Mouse (Mus musculus): ENCODE measurements at regions not wholly inside any gene's neighbourhood (a gene's known extent, or its start where the extent isn't known, plus 50 kb on each side); places are given as distances from the start of the nearest gene placed in this dataset.

DNA sequence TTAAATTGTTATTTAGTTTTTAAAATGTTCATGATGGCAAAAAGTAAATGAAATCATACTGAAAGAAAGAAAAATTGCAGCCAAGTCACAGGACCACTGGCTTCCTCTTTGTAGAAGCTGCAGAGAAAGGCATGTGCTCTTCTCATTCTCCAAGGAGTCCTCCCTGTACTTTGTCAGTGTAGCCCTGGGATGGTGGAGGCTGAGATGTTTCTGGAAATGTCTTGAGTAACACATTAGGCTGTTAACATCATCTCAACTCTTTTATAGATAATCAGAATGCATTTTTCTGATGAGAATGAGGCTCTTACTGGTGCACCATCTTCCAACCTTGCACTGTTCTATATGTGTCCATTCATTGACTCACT lies 128.3 kb upstream of the Tle1 start:
- H3K4me2 ChIP-seq (ENCODE audit: low read length), result no peak overlapping the region
- H3K4me1 ChIP-seq (replicated peaks; ENCODE audit: control insufficient read depth, insufficient read depth, low read length), result no peaks in the 10 kb centered on the region
- H3K9ac ChIP-seq (ENCODE audit: low read length), result no peak overlapping the region
- ATAC-seq (replicated peaks; ENCODE audit: low FRiP score, low TSS enrichment, low read depth), result no peak
- no peak overlapping the region for H3K27ac ChIP-seq (ENCODE audit: low read depth)
- no peaks in the 10 kb centered on the region for H3K9me3 ChIP-seq (ENCODE audit: control insufficient read depth, low read length)
- DNase-seq (ENCODE audit: low spot score), result no peak
- no peaks in the 10 kb centered on the region for H3K36me3 ChIP-seq (ENCODE audit: control insufficient read depth, insufficient read depth, low read length)
- no peak overlapping the region for H3K4me3 ChIP-seq (ENCODE audit: low read depth, low read length)
- no peaks in the 10 kb centered on the region for H3K27me3 ChIP-seq (replicated peaks; ENCODE audit: control insufficient read depth, insufficient read depth, low read length)

DNA sequence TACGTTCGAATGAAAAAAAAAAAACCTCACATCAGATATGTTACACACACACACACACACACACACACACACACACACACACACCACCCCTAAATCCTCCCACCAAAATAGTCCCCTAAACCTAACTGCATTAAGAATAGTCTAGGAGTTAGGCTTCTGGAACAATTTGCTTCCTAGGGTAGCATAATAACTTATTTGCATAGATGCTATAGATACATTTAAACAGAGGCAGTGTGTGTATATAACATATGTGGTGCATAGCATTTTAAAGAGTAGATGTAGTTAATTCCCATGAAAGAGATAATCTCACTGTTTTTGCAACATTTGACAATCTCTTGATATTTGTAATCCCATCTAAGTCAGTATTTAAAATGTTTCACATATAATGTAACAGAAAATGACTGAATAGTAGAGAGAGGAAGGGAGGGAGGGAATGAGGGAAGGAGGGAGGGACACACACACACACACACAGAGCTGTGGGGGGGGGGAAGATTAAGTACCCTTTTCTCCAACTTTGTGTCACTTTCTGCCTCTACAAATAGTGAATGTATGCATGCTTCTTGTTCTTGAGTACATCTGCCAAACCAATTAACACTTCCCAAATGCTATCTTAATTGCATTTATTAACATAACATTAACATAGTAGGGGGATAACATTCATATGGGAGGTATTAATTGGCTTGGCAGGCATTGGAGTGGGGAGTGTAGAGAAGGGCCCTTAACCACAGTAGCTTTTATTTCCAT lies 127.7 kb upstream of the Tle1 start:
- ATAC-seq (replicated peaks; ENCODE audit: low FRiP score, low TSS enrichment, low read depth) (no peak), DNase-seq (ENCODE audit: low spot score) (no peak)
- Histone ChIP-seq H3K9me3 (ENCODE audit: control insufficient read depth, low read length) (no peaks in the 10 kb centered on the region), H3K4me1 (replicated peaks; ENCODE audit: control insufficient read depth, insufficient read depth, low read length) (no peaks in the 10 kb centered on the region), H3K4me3 (ENCODE audit: low read depth, low read length) (no peak overlapping the region), H3K36me3 (ENCODE audit: control insufficient read depth, insufficient read depth, low read length) (no peaks in the 10 kb centered on the region), H3K9ac (ENCODE audit: low read length) (no peak overlapping the region), H3K27me3 (replicated peaks; ENCODE audit: control insufficient read depth, insufficient read depth, low read length) (no peaks in the 10 kb centered on the region), H3K27ac (ENCODE audit: low read depth) (no peak overlapping the region), H3K4me2 (ENCODE audit: low read length) (no peak overlapping the region)
- 94% methylated on average over 2 of the region's 2 CpGs for WGBS

DNA sequence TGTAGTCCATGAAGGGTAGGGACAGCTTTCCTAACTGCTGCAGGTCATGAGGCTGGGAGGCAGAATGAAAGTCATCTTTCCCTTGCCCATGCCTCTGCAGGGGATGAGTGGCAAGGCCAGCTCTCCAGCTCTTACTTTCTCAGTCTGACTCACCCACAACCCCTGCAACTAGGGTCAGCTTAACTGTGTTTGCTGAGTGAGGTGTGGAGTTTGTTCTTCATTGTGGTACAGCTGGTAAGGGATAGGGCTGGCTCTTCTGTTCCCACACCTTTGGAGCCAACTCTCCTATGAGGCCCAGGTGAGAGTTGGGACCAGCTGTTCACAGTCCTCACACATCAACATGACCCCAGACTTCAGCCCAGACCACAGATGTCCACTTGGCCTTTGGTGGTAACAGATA lies 124.2 kb upstream of the Tle1 start:
- Histone ChIP-seq H3K4me2 (ENCODE audit: low read length) (no peak overlapping the region), H3K4me3 (ENCODE audit: low read depth, low read length) (no peak overlapping the region), H3K27ac (ENCODE audit: low read depth) (no peak overlapping the region), H3K9me3 (ENCODE audit: control insufficient read depth, low read length) (no peaks in the 10 kb centered on the region), H3K9ac (ENCODE audit: low read length) (no peak overlapping the region), H3K36me3 (ENCODE audit: control insufficient read depth, insufficient read depth, low read length) (no peaks in the 10 kb centered on the region), H3K4me1 (replicated peaks; ENCODE audit: control insufficient read depth, insufficient read depth, low read length) (no peaks in the 10 kb centered on the region), H3K27me3 (replicated peaks; ENCODE audit: control insufficient read depth, insufficient read depth, low read length) (no peaks in the 10 kb centered on the region)
- no peak for DNase-seq (ENCODE audit: low spot score)
- ATAC-seq (replicated peaks; ENCODE audit: low FRiP score, low TSS enrichment, low read depth), result no peak

DNA sequence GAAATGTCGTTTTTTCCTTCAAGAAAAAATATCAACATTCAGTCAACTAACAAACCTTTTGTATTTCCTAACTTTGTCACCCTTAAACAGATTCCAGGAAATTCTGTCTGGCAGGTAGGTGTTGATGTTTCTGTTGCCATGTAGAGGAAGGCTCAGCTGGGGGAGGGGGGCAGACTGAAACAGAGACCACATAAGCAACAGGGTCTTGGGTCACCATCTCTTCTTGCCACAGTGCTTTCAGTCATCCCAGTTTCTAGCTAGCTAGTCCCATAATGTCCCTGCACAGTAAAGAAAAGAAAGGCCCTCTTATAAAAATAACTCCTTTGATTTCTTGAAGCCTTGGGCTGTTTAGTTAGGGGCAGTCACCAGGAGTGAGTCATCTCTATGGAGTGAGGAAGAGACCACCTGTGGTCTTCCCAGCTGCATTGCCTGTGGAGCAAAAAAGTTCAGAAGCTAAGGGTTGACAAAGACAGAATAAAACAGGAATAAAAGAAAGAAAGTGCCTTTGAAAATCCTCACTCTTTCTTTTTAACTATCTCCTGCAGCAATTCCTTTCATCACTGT lies 84.5 kb upstream of the Tle1 start:
- H3K9me3 ChIP-seq (ENCODE audit: control insufficient read depth, low read length), result no peaks in the 10 kb centered on the region
- no peak overlapping the region for H3K4me2 ChIP-seq (ENCODE audit: low read length)
- no peaks in the 10 kb centered on the region for H3K4me1 ChIP-seq (replicated peaks; ENCODE audit: control insufficient read depth, insufficient read depth, low read length)
- 49% methylated on average over 1 of the region's 1 CpGs for WGBS
- no peaks in the 10 kb centered on the region for H3K36me3 ChIP-seq (ENCODE audit: control insufficient read depth, insufficient read depth, low read length)
- no peak for DNase-seq (ENCODE audit: low spot score)
- no peak overlapping the region for H3K27ac ChIP-seq (ENCODE audit: low read depth)
- no peak overlapping the region for H3K9ac ChIP-seq (ENCODE audit: low read length)
- ATAC-seq (replicated peaks; ENCODE audit: low FRiP score, low TSS enrichment, low read depth), result no peak
- no peaks in the 10 kb centered on the region for H3K27me3 ChIP-seq (replicated peaks; ENCODE audit: control insufficient read depth, insufficient read depth, low read length)
- H3K4me3 ChIP-seq (ENCODE audit: low read depth, low read length), result no peak overlapping the region

DNA sequence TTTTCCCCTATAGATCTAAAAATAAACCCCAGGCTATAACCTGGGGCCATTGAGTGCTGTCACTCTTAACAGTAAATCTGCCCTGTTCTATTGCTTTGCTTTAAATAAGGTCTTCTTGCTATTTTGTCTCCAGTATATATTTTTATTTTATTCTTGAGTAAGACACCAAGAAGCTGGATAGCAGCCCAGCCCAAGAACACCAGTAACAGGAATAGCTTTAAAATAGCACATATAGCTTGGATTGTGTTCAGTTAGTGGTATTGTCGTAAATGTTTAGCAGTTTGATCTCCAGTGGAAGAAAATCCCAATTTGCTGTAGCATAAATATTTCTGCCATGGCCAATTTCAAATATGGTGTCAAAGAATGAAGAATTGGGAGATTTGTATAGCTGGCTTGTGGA lies 49.8 kb upstream of the Tle1 start:
- DNase-seq (ENCODE audit: low spot score) (no peak), ATAC-seq (replicated peaks; ENCODE audit: low FRiP score, low TSS enrichment, low read depth) (no peak)
- Histone ChIP-seq H3K9ac (ENCODE audit: low read length) (no peak overlapping the region), H3K4me2 (ENCODE audit: low read length) (no peak overlapping the region), H3K36me3 (ENCODE audit: control insufficient read depth, insufficient read depth, low read length) (no peaks in the 10 kb centered on the region), H3K4me1 (replicated peaks; ENCODE audit: control insufficient read depth, insufficient read depth, low read length) (no peaks in the 10 kb centered on the region), H3K9me3 (ENCODE audit: control insufficient read depth, low read length) (no peaks in the 10 kb centered on the region), H3K4me3 (ENCODE audit: low read depth, low read length) (no peak overlapping the region), H3K27me3 (replicated peaks; ENCODE audit: control insufficient read depth, insufficient read depth, low read length) (no peaks in the 10 kb centered on the region), H3K27ac (ENCODE audit: low read depth) (no peak overlapping the region)
- WGBS, result 92% methylated on average over 1 of the region's 1 CpGs
